Mouse (Mus musculus) erythroid progenitor cell, adult 5-6 weeks (primary cell): Measurements from ENCODE around the gene Ccdc15. TPM values are rescaled to one million over a fixed set of nuclear protein-coding genes. Genes with fewer than 3 reads are reported as not detected.

Experiments used
- ATAC-seq: replicated peaks from 2 replicates; pipeline ENCODE4 v1.8.0; 2016; ENCODE audit warnings: moderate number of reproducible peaks, mild to moderate bottlenecking, moderate TSS enrichment, inconsistent platforms; ENCODE audit not compliant: poor library complexity, low FRiP score, severe bottlenecking
- total RNA-seq, 2 experiments: library from RNA; stranded (forward) in 1 of 2; stranded (reverse) in 1 of 2; fragments of 150-400 nt in 1 of 2; fragments of 186-747, 209-891 nt in 1 of 2; gene quantifications; 2 replicates each; pipeline versions ENCODE4 v1.2.3 to v1.2.4; 2015 to 2017; ENCODE audit warnings: low replicate concordance in 2 of 2

The Ccdc15 gene
- total RNA-seq, 2 experiments from 2014 or later: 6.1 to 10.1 TPM

DNA sequence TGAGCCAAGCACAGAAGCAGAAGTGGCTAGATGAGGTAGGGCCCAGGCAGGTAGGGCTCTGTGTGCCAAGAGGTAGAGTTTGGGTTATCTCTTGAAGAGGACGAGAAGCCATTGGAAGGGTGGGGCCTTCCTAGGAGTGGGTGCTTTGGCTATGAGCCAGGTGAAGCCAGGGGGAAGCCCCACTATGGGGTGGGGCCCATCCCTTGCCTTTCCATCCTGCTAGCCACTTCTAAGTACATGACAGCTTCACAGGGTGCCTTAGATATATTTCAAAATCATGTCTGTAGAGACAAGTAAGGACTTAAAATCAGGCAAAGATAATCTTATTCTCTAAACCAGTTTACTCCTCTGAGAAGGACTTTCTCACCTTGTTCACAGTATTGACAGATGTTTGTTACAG lies 103.6 kb downstream of the Ccdc15 start:
- ATAC-seq: no peak

GRCm38 (mm10) chr9:37242764-37243163 lies 105.5 kb downstream of the Ccdc15 start:
- no peak for ATAC-seq

DNA sequence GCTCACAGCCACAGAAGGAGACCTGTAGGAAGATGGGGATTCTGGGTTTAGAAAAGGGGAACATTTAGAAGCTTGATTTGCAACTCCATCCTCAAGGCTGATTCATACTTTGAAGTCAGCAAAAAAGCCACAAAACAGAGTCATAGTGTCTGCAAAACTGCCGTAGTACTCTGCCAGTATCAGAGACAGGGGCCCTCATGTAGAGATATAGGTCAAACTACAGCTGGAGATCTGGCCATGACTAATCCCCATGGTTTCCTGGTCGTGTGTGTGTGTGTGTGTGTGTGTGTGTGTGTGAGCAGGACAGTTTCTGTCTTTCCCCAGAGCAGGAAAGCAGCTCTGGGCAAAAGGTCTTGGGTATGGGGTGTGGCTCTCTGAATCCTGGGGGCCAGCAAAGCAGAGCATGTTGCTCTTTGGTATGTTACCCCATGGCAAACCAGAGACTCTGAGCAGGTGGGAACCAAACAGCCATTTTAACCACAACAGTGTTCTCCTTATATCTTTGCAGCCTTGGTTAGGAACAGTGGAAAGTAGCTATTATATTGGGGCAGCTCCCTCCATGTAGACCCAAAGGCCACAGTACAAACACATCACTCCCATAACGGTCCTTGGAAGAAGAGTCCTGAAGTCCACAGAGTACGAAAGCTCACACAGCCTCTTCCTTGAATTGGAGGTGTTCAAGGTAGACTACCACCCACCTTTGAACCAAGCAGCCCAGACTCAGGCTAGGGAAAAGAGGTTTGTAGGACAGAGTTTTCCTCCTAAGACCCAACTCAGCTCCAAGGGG lies 112.1 kb downstream of the Ccdc15 start:
- no peak for ATAC-seq

DNA sequence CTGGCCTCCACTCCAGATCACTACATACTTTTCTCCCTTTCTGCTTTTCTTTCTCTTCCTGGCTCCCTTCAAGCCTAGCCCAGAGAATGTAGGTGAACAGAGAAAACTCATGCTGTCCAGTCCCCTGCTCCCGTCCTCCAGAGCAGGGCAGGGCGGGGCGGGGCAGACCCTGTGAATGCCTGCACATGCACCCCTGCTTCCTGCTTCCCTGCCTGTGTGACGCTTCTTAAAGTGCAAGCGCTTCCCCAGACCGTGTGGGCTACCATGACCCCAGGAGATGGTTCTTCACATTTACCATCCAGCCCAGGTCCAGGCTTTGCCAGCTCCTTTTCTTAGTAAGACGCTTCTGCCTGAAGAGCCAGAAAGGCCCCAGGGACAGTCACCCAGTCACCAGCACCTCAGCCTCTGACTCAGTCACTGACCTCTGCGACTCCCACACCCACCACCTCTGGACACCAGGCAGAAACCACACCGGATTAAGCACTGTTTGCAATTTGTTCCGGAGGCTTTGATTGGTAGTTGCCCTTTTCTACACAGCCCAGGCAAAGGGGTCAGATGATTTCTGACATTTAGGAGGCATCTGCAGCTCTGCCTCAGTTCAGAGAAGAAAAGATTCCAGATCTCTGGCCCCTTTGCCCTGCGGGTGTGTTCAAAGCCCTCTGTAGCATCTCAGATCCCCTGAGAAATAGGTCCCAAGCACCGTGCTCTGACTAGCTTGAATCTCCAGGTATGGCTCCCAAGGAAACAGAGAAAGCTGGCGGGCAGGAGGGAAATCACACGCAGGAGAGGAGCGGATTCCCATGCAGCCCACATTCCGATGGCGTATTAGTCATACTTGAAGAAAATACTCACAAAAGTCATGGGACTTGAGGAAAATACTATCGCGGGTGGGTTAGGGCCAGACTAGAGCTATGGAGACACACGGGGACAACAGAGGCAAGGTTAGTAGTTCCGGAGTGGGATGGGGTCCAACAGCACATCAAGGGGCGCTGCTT lies 115.7 kb downstream of the Ccdc15 start:
- no peak for ATAC-seq

DNA sequence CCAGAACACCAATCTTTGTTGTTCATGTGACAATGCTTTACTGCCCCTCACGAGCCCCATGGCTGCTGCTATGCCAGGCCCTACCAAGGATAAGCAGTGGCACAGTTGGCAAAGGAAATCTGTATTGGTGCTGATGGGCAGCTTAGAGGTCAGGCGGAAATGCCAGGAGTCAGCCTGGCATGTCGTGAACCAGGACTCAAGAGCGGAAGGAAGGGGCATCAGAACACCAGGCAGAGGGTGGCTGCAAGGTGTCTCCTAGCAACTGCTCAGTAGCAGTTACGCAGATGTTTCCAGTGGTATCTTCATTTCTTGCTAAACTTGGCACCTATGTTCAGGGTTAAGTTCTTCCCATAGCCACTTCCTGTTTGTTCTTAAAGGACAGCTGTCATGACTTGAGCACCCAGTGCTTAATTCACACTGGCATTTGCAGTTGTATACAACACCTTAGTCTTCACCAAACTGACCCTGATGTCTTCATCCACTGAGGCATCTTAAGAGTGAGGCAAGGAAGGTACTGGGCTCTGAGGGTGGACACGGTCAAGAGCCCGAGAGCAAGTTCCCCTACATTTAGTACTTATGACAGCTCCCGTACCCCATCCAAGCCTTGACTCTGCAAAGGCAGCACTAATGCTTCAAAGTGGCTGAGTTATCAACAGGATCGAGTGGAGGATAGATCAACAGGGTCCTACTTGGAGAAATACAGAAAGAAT lies 117.6 kb downstream of the Ccdc15 start:
- ATAC-seq: no peak

DNA sequence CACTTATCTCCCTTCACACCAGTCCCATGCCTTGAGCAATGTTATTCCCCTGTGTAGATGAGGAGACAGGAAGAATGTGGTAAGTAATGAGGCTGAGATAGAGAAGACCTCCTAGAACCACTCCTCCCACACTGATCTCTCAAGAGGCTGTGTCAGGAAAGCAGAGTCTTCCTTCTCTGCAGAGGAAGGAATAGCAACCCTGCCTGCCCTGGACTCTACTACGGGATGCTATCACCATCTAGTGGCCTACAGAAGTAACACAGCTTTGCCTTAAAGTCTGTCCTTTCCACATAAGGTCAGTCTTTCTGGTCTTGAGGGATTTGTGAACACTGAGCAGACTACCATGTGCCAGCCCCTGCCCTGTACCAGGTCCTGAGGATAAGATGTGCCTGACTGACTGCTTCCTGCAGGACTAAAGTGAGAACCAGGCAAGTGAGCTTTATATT lies 118.3 kb downstream of the Ccdc15 start:
- 0 out of 2 replicates have a peak, but pooled peaks have one; percentile 52 for ATAC-seq

Other genes with a start within 250 kb of the Ccdc15 start
- gene Pknox2, start 201.0 kb downstream of the Ccdc15 start, total RNA-seq (2015; ENCODE audit: low replicate concordance): not detected in 2 replicates
- 0.13 TPM in 1 of 2 replicates, not detected in the other for gene Pknox2, start 201.0 kb downstream of the Ccdc15 start, total RNA-seq (2017; ENCODE audit: low replicate concordance)
- gene Tmem218, start 140.2 kb downstream of the Ccdc15 start, total RNA-seq (2015; ENCODE audit: low replicate concordance): 1.4 TPM in 1 of 2 replicates, not detected in the other
- gene Tmem218, start 140.2 kb downstream of the Ccdc15 start, total RNA-seq (2017; ENCODE audit: low replicate concordance): 0.23 and 0.77 TPM in 2 replicates
- gene Slc37a2, start 92.7 kb downstream of the Ccdc15 start, total RNA-seq (2015; ENCODE audit: low replicate concordance): 0.84 and 2.2 TPM in 2 replicates
- gene Slc37a2, start 92.7 kb downstream of the Ccdc15 start, total RNA-seq (2017; ENCODE audit: low replicate concordance): 1.7 and 4.8 TPM in 2 replicates
- not detected in 2 replicates for gene Hepacam, start 18.9 kb upstream of the Ccdc15 start, total RNA-seq (2015; ENCODE audit: low replicate concordance)
- not detected in 2 replicates for gene Hepacam, start 18.9 kb upstream of the Ccdc15 start, total RNA-seq (2017; ENCODE audit: low replicate concordance)
- not detected in 2 replicates for gene Robo4, start 53.5 kb upstream of the Ccdc15 start, total RNA-seq (2015; ENCODE audit: low replicate concordance)
- not detected in 2 replicates for gene Robo4, start 53.5 kb upstream of the Ccdc15 start, total RNA-seq (2017; ENCODE audit: low replicate concordance)
- not detected in 2 replicates for gene Robo3, start 84.8 kb upstream of the Ccdc15 start, total RNA-seq (2015; ENCODE audit: low replicate concordance)
- not detected in 2 replicates for gene Robo3, start 84.8 kb upstream of the Ccdc15 start, total RNA-seq (2017; ENCODE audit: low replicate concordance)
- 5.0 and 8.3 TPM in 2 replicates for gene Msantd2, start 140.9 kb upstream of the Ccdc15 start, total RNA-seq (2015; ENCODE audit: low replicate concordance)
- gene Msantd2, start 140.9 kb upstream of the Ccdc15 start, total RNA-seq (2017; ENCODE audit: low replicate concordance): 0.91 and 1.0 TPM in 2 replicates
- gene Esam, start 179.6 kb upstream of the Ccdc15 start, total RNA-seq (2015; ENCODE audit: low replicate concordance): not detected in 2 replicates
- gene Esam, start 179.6 kb upstream of the Ccdc15 start, total RNA-seq (2017; ENCODE audit: low replicate concordance): not detected in 2 replicates
- not detected in 2 replicates for gene Vsig2, start 190.8 kb upstream of the Ccdc15 start, total RNA-seq (2015; ENCODE audit: low replicate concordance)
- gene Vsig2, start 190.8 kb upstream of the Ccdc15 start, total RNA-seq (2017; ENCODE audit: low replicate concordance): not detected in 2 replicates
- 1.1 and 3.8 TPM in 2 replicates for gene Nrgn, start 204.5 kb upstream of the Ccdc15 start, total RNA-seq (2015; ENCODE audit: low replicate concordance)
- gene Nrgn, start 204.5 kb upstream of the Ccdc15 start, total RNA-seq (2017; ENCODE audit: low replicate concordance): 2.3 TPM in 1 of 2 replicates, not detected in the other
- gene Siae, start 207.3 kb upstream of the Ccdc15 start, total RNA-seq (2015; ENCODE audit: low replicate concordance): 2.2 and 2.5 TPM in 2 replicates
- 3.6 and 5.9 TPM in 2 replicates for gene Siae, start 207.3 kb upstream of the Ccdc15 start, total RNA-seq (2017; ENCODE audit: low replicate concordance)